Mouse (Mus musculus) bone marrow, adult 2 months (tissue): ENCODE measurements at regions not wholly inside any gene's neighbourhood (a gene's known extent, or its start where the extent isn't known, plus 50 kb on each side); places are given as distances from the start of the nearest gene placed in this dataset.

Source experiments
- H3K27ac ChIP-seq: fragments of 200-500 bp; 2 replicates; pipeline ENCODE4 v1.5.1; 2012; ENCODE audit warnings: low read depth, mild to moderate bottlenecking, control low read depth, inconsistent platforms, low read length; ENCODE audit not compliant: control insufficient read depth, poor library complexity, insufficient read depth
- H3K4me1 ChIP-seq: fragments of 200-500 bp; 2 replicates; pipeline ENCODE4 v1.6.1; 2011; ENCODE audit warnings: low read length; ENCODE audit not compliant: control insufficient read depth, insufficient read depth
- H3K4me3 ChIP-seq: fragments of 200-500 bp; replicated peaks from 2 replicates; pipeline ENCODE3; 2011; ENCODE audit warnings: mild to moderate bottlenecking, low read depth, low read length, control low read depth; ENCODE audit not compliant: control insufficient read depth
- CTCF ChIP-seq: fragments of 200-500 bp; IDR thresholded peaks from 2 replicates; pipeline ENCODE4 v1.5.1; 2011; ENCODE audit warnings: low read length, control low read depth; ENCODE audit not compliant: control insufficient read depth, insufficient read depth
- POLR2A ChIP-seq: fragments of 200-500 bp; IDR thresholded peaks from 2 replicates; pipeline ENCODE4 v1.6.1; 2011; ENCODE audit warnings: low read depth, mild to moderate bottlenecking, control low read depth, low read length, borderline replicate concordance; ENCODE audit not compliant: control insufficient read depth
- WGBS: fragments of 180-500 bp; shearing (Covaris S2); methylation state at CpG from one replicate; pipeline ENCODE4 v1.1.7; 2018; 5-methylcytosine and 5-hydroxymethylcytosine counted together

DNA sequence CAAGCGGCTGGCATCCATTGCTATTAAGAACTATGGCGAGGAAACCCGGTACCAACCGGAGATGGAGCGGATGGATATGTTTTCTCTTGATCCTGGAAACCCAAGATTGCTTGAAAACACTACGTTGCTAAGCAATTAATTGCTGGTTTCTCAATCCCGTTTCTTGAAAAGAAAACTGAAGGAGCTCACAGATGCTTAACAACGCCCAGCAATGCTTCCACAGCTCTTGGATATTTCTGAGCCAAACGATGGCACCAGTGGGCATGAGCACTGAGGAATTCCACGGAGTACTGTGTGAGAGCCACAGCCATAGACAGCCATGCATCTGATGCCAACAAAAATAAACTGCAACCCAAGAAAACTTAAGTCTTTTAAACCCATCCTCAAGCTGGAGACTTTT lies 173.1 kb downstream of the Gxylt1 start:
- TF ChIP-seq POLR2A (no peak), CTCF (no peak)
- H3K4me1 ChIP-seq = no peaks in the 10 kb centered on the region
- 83% methylated on average over 10 of the region's 10 CpGs for WGBS

DNA sequence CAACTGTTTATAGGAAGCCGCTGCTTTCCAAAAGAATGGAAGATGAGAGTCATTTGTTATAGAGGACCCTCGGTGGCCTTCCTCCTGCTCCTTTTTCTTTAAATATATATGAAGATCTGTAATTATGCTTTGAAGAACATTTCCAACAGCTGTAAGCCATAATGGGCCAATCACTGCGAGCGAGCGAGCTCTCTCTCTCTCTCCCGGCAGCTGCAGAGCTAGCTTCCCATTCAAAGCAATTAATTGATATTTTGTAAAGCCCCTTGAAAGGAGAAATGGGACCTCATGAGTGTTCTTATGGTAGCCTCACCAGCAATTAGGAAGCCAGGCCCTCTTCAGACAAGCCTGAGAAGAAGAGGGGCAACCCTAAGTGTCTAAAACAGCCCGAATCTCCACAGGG lies 174.1 kb downstream of the Gxylt1 start:
- WGBS = 86% methylated on average over 7 of the region's 7 CpGs

More for the DNA sequence above, 173.1 kb downstream of the Gxylt1 start:
- H3K4me3 ChIP-seq = no peak overlapping the region
- no peak overlapping the region for H3K27ac ChIP-seq

DNA sequence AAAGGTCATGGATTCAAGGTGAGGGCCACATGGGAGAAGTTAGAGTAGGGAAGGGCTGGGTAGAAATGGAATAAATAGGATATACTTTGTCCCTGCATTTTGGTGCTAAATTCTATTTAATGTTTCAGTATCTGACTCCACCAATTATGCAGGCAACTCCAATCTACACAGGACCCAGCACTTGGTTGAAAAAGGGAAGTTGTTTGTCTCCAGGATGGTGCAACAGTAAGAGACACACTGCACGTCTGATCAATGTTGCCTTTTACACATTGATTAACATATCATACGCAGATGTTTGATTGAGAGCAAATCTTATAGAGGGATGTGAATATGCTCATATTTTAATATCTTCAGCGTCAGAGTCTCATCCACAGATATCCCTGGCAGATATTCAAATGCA lies 175.1 kb downstream of the Gxylt1 start:
- no peak for TF ChIP-seq CTCF
- TF ChIP-seq POLR2A = no peak
- WGBS = 45% methylated on average over 3 of the region's 3 CpGs

More for the DNA sequence above, 174.1 kb downstream of the Gxylt1 start:
- TF ChIP-seq CTCF = no peak
- TF ChIP-seq POLR2A = no peak
- H3K4me1 ChIP-seq = peaks cover 1% of the 10 kb centered on the region; the same call in 1 of the 2 replicates
- no peak overlapping the region for H3K4me3 ChIP-seq
- H3K27ac ChIP-seq = no peak overlapping the region

DNA sequence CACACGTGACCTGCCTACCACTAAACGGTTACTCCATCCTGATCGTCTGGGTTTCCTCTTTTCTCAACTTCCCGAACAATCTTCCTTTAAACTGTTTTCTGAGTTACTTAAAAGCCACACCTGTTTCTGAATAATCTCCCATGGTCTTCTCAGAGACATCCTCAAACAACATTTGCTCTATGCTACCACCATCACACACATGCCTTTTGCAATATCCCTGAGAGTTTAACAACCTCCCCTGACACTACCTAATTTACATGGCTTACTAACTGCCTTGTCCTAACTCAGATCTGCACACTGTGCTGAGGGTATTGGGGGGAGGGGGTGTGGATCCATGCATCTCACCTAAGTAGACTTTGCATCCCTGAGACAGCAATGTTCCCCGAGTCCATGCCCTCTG lies 178.6 kb downstream of the Gxylt1 start:
- Histone ChIP-seq H3K4me3 (no peak overlapping the region), H3K27ac (0 out of 2 replicates have a peak overlapping the region, but pooled peaks have one; percentile 26), H3K4me1 (peaks cover 1% of the 10 kb centered on the region; the same call in 1 of the 2 replicates)
- WGBS = 25% methylated on average over 5 of the region's 5 CpGs
- TF ChIP-seq CTCF = no peak

More for the DNA sequence above, 175.1 kb downstream of the Gxylt1 start:
- peaks cover 1% of the 10 kb centered on the region; the same call in 1 of the 2 replicates for H3K4me1 ChIP-seq
- no peak overlapping the region for H3K4me3 ChIP-seq
- no peak overlapping the region for H3K27ac ChIP-seq

DNA sequence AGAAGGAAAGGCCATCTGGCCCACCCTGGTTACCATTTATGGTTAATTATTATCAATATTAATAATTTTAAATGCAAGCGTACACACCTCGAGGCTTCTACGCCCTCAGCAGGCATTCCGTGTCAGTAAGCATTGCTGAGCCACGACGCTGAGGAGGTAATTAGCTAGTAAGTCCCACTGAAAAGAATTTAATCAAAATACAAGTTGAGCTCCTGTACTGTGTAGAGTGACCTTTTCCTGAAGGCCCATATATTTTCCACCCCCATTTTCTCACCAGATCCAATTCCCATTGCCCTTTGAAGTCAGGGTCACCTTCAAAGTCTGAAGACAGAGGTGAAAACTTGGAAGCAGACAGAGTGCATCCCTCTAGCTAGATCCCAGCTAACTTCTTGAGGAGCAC lies 179.8 kb downstream of the Gxylt1 start:
- TF ChIP-seq POLR2A (no peak), CTCF (no peak)
- Histone ChIP-seq H3K4me3 (no peak overlapping the region), H3K27ac (no peak overlapping the region), H3K4me1 (peaks cover 1% of the 10 kb centered on the region; the same call in 1 of the 2 replicates)
- 87% methylated on average over 6 of the region's 6 CpGs for WGBS

DNA sequence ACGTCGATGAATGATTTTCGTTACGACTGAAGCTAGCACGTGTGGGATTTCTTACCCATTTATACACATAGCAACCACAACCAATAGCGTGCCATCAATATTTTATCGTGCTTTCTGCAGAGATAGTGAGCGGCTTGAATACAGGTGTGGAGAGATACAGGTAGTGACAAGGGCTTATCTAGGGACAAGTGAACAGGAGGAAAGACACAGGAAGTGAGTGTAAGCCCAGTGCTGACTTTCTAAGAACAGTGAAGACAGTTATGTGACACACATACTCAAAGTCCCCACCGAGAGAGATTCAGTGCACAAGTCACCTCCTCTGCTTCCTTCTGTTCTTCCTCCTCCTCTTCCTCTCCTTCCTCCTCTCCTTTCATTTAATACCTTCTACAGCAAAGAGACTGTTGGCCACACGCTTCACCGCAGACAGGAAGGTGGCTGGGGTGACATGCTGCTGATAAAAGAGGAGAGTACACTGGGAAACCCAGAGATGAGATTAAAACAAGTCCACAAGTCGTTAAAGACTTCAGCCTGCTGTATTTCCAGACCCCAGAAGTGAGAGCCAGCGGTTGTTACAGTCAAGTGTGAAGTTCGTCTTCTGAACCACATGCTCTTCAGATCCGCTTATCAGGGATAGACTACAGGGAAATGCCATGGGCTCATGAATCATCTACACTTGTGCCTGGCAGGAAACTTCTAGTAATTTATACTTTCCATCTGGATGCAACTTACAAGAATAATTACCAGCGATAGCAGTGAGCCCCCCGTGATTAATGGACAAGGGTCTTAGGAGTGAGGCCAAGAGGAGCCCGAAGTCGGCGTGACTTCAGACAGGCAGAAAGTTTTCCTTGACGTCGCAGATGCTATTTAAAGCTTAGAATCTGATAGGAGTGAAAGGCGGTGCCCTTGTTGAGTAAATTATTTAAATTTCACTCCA lies 180.5 kb downstream of the Gxylt1 start:
- TF ChIP-seq CTCF = no peak
- H3K4me3 ChIP-seq = no peak overlapping the region
- no peak overlapping the region for H3K27ac ChIP-seq
- 25% methylated on average over 23 of the region's 23 CpGs for WGBS
- H3K4me1 ChIP-seq = peaks cover 1% of the 10 kb centered on the region; the same call in 1 of the 2 replicates

DNA sequence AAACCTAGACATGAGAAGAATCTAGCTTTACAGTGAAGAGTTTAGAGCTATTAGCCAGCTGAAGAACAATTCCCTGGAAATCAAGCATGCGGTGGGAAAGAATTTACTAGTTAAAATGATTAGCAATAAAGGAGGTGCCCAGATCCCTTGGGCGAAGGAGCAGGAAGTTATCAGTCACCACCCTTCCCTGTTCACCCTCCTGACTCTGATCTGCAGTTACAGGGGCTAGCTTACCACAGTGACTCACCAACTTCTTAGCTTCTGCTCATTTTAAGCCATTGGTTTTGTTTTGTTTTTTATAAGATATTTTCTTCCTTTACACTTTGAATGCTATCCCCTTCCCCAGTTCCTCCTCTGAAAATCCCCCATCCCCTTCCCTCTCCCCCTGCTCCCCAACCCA lies 183.6 kb downstream of the Gxylt1 start:
- Histone ChIP-seq H3K4me3 (no peak overlapping the region), H3K4me1 (no peaks in the 10 kb centered on the region; the same call in 1 of the 2 replicates), H3K27ac (no peak overlapping the region)
- TF ChIP-seq CTCF (no peak), POLR2A (no peak)
- whole genome bisulfite sequencing = 6% methylated on average over 2 of the region's 2 CpGs

DNA sequence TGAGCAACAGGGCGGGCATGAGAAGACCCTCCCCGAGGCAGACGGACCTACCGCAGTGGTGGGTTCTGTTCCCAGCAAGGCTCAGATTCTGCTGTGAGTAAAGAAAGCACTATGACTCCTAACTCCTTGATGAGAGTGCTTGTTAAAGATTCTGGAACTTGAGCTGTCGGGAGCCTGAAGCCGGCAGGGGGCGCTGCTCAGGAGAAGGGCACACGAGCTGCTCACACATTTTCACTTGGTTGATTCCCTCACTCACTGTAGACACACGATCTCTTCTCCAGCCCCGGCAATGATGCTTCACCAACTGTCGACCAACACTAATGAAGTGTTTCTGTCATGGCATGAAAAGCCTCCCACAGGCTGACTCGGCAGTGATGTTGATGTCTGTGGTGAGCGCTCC lies 185.6 kb downstream of the Gxylt1 start:
- TF ChIP-seq CTCF (peak; percentile 72), POLR2A (no peak)
- Histone ChIP-seq H3K4me1 (no peaks in the 10 kb centered on the region; the same call in 1 of the 2 replicates), H3K27ac (no peak overlapping the region), H3K4me3 (no peak overlapping the region)
- 28% methylated on average over 13 of the region's 13 CpGs for WGBS
